Mouse (Mus musculus) heart, postnatal 10 days (tissue): Measurements from ENCODE around the gene Hemgn. TPM values are rescaled to one million over a fixed set of nuclear protein-coding genes. Genes with fewer than 3 reads are reported as not detected.
A peak's percentile ranks its signal among the peaks of the same experiment; 100 is the strongest.

Experiments used
- DNase-seq, 2 experiments: peaks; one replicate each; pipeline ENCODE4 v3.0.0; 2021
- intact Hi-C: fragments of 180-260 bp; cut with DNase I; formaldehyde crosslinking; loops from one replicate; pipeline ENCODE4 v1.15.1; 2025
- total RNA-seq, 2 experiments: library from RNA; stranded (reverse); gene quantifications; 2 replicates each; pipeline ENCODE4 v1.2.3; 2021

Gene Hemgn
- total RNA-seq, 2 experiments from 2014 or later = 0.17 to 0.43 TPM

DNA sequence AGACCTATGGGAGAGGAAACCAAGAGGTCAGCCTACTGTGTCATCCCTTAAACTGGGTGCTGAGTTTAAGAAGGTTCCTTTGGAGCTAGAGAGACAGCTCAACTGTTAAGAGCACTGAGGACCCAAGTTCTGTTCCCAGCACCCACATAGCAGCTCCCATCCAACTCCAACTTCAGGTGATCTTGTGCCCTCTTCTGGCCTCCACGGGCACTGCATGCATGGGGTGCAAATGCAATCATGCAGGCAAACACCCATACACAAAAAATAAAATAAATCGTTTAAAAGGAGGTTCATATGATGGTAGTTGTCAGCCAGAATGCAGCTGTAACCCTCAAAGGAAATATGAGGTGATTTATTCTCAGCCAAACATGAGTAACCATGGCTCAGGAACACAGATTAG is 48.9 kb downstream of the Hemgn start:
- no peak for DNase-seq
- intact Hi-C loops = no loop called here

DNA sequence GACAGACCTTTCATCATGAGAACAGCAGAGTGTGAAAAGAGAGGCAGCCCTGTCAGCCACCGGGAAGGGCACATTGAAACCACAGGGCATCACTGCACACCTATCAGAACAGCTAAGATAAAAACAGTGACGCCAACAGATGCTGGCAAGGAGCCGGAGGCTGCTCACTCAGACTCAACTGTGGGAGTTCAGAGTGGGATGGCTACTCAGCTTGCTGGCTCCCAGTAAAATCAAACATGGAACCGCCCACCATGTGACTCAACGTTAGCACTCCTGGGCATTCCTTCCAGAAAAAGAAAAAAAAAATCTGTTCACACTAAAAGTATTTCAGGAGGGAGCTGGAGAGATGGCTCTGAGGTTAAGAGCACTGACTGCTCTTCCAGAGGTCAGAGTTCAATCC is 52.0 kb downstream of the Hemgn start:
- intact Hi-C loops = no loop called here
- DNase-seq = no peak

DNA sequence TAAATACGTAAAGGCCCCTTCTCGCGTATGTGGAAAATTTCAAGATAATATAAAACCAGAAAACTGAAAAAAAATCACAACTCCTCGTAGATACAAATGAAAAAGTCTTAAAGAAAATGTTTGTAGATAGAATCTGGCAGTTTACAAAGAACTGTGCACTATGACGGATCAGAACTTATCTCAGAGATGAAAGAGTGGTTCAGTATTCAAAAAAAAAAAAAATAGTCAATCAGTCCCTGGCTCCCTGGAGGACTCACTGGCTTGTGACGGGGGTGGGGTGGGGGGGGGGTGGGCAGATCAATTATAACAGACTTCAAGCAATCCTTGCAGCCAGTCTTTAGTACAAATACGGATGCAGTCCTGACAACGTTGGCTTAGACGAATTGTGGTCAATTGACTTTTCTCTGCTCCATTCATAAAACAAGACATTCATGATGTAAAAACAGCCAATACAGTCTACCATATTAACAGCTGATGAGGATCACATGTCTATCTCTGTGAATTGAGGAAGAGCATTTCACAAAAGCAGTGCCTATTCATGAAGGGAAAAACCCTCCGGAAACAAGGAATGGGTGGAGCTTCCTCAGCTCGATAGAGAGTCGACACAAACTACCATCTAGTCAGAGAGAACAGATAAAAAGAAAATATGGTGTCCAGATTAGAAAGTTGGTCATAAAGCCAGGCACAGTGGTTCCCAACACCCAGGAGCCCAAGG is 53.6 kb downstream of the Hemgn start:
- intact Hi-C loops = no loop called here
- no peak for DNase-seq

DNA sequence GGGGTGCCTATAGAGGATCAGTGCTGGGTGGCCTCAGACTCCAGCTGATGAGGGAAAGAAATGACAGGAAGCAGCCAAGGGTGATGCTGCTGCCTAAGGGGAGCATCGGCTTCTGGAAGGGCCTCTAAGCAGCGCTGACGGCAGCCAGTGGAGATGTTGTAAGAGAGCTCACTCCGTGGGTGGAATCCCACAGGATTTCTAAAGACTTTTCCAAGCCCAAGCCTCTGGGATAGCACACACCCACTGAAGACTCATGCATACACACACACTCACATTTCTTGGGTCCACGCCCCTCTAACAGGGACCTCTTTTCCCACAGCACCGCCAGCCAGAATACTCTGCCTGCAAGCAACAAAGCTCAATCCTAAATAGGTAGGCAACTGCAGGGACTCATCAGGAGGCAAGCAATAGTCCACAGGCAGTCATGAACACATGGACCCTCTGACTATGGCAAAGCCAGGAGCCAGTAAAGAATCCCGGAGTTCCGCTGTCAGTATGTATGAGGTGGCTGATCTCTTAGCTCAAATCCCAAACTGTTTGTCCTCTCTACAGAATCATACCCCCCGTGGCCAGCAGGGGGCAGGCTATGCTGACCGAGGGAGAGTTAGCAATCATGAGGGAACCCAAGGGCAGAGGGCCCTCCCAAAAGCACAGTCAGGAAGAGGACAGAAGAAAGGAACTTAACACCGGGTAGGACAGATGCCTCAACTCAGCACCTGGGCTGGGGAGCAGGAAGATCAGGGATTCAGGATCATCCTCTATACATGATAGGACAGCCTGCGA is 56.8 kb downstream of the Hemgn start:
- intact Hi-C loops = no loop called here
- DNase-seq = peak; percentile 60 to 79

DNA sequence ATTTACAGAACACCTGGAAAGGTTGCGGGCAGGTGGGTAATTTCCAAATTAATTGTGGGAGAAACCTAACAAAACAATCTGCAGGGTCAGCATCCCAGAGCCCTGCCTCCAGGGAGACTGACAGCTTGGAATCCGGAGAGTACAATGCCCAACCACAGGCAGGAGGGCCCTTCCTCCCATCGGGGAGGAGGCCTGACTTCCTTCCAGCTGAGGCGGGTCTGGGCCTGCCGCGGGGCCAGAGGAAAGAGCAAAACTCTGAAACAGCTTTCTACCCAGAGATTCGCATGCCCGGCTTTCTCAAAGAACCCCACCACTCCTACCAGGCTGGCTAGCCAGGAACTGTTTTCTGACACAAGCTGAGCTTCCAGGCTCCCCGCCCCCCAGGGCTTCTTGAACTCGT is 60.3 kb downstream of the Hemgn start:
- DNase-seq = no peak
- intact Hi-C loops = no loop called here

DNA sequence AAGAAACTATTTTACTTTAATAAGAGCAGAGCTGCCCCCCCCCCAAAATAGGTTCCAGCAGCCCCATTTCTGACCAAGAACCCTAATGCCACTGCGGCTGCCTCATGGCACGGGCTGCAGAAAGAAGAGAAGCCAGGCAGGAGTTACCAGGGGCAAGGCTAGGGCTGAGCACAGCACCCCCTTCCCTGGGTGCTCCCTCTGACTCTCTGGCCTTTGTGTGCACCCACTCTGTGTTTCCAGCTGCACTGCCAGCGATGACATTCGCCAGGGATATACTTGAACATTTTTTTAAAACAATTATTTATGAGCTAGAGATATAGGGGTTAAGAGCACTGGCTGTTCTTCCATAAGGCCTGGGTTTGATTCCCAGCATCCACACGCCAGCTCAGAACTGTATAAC is 63.8 kb downstream of the Hemgn start:
- no peak for DNase-seq
- intact Hi-C loops = no loop called here

DNA sequence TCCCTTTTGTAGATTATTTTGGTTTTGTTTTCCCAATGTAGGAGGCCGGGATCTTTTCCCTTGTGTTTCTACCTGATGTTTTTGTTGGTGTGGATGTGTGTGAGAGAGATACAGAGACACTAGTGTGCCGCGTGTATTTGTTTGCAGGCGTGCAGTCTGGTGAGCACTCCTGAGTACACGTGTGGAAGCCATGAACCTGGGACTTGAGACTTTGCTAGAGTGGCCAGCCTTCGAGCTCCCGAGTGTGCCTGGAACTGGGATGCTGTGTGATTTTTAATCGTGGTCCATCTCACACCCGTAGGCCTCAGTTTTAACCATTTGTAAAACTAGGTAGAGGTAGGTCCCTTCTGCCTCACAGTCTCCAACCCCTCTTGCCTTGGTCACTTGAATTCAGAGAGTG is 64.4 kb downstream of the Hemgn start:
- no peak for DNase-seq
- intact Hi-C loops = no loop called here

DNA sequence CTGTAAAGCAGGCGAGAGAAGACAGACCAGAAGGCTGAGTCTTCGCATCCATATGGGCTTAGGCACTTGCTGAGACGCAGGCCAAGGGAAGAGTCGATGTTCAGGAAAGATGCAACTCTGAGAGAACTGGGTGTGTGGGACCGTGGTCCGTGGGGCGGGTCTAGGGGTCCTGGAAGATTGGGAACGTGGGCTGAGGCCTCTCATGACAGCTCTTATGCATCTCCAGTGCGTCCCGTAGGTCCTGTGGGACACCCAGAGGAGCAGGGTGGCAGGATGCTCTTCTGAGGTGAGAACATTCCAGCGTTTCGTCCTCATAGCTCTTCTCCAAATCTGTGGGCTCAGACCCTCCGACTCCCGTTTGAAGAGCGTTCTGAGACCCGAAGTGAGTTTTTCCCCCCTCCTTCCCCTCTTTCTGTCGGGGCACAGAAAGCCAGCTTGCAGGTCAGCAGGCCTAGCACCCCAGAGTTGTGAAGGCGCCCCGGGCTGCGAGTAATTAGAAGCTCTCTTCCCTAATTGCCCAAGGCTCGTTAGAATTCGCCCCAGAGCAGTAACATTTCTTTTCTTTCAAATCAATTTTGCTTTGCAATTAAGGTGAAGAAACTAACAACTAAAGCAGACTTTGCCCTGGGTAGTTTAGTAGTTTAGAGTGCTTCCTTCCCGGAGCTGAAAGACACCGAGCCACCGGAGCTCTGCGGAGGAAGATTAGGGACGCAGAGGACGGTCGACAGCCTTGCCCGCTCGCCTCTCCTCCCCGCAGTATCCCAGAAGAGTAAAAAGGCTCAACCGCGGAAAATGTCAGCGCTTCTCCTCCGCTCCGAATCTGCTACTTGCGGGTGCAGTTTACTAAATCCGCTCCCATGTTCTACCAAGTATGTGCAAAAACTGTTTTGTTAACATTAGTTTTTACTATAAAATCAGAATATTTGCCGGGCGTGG is 65.5 kb downstream of the Hemgn start:
- intact Hi-C loops = no loop called here
- peak in 1 of 2 experiments; percentile 9 for DNase-seq

DNA sequence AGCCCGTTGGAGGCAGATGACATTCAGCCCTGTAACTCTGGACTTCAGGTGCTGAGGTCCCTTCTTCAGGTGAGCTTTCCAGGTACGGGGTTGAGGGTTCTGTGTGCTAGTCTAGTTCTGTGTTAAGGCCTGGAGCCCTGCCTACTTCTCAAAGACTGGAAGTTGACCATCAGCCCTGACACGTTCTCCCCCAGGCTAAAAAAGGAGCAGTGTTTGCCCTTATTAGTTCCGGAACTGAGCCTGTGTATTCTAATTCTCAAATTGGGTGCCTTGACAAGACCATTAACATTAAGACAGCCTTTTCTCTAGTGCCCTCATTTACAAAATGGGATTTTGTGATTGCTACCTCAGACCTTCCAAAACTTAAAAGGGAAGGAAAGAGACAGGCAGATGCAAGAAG is 66.2 kb downstream of the Hemgn start:
- DNase-seq = no peak
- intact Hi-C loops = no loop called here

DNA sequence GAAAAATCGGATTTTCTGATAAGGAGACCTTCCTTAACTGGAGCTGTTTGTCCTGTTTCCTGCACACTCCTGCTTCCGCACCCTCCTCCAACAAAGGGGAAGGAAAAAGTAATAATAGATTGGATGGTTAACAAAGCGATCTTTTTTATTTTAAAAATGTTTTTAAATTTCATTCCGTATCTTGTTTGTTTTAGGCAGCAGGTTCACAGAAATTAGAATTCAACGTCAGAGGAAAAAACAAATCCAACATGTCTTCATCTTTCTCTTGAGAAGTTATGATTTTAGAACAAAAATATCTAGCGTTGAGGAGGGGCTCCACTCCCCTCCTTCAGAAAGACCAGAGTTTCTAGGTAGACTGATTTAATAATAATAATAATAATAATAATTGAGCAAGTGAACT is 67.1 kb downstream of the Hemgn start:
- intact Hi-C loops = no loop called here
- no peak for DNase-seq

DNA sequence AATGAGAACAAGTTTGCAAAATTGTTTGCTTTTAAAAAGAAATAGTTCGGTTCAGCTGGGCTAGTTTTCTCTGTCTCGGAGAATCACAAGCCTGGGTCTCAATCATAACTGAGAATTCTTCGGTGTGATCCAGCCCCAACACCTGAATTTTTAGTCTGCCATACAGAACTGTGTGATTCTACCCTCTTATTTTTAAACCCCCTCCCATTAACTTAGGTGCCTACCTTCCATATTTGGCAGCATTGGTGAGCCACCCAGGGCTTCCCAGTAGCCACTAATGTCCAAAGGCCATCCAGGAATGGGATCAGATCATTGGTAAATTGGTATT is 67.6 kb downstream of the Hemgn start:
- peak in 1 of 2 experiments; percentile 4 for DNase-seq
- intact Hi-C loops = no loop called here

DNA sequence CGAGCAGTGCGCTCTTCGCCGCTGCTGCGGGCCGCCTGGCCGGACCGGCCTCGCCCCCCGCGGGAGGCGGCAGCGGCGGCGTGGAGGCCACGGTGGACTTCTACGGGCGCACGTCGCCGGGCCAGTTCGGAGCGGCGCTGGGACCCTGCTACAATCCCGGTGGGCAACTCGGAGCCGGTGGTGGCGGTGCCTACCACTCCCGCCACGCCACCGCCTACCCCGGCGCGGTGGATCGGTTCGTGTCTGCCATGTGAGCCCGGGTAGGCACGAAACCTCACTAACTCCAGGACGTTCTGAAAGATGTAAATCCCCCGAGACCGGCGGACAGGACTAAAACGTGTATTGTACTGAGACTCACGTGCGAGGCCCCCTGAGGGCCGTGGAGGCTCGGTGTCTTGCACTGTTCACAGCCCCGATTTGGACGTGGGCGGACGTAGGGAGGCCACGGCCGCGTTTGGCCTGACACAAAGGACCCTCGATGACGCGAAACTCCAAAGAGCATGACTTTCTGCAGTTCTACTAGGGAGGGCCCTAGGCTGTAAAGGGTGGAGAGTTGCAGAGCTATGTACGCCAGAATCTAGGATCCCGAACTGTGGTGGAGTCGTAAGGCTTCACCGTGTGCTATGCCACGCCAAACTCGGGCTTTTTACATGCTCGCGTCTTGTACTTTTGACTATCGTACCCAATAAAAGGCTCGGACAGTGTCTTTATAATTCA is 68.1 kb downstream of the Hemgn start:
- intact Hi-C loops = no loop called here
- DNase-seq = no peak

DNA sequence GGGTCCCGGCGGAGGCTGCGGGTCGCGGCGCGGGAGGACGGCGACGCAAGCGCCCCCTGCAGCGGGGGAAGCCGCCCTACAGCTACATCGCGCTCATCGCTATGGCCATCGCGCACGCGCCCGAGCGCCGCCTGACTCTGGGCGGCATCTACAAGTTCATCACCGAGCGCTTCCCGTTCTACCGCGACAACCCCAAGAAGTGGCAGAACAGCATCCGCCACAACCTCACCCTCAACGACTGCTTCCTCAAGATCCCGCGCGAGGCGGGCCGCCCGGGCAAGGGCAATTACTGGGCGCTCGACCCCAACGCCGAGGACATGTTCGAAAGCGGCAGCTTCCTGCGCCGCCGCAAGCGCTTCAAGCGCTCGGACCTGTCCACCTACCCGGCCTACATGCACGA is 69.0 kb downstream of the Hemgn start:
- intact Hi-C loops = no loop called here
- DNase-seq = peak in 1 of 2 experiments; percentile 31

Other genes with a start within 250 kb of the Hemgn start
- 10 to 100 TPM; 10.2 to 14.2 TPM for gene Xpa, start 217.2 kb downstream of the Hemgn start, total RNA-seq
- not detected for gene Foxe1, start 69.9 kb downstream of the Hemgn start, total RNA-seq
- 1 to 10 TPM; 4.2 to 4.7 TPM for gene Trmo, start 24.1 kb downstream of the Hemgn start, total RNA-seq
- gene Anp32b, start 37.4 kb upstream of the Hemgn start, total RNA-seq = 10 to 100 TPM; 86.8 to 90.9 TPM
- 10 to 100 TPM; 30.6 to 34.5 TPM for gene Nans, start 75.7 kb upstream of the Hemgn start, total RNA-seq
- under 1 TPM; 0.79 to 0.84 TPM for gene Trim14, start 122.6 kb upstream of the Hemgn start, total RNA-seq
- gene Coro2a, start 188.7 kb upstream of the Hemgn start, total RNA-seq = under 1 TPM; 0.27 to 0.43 TPM
- gene Tbc1d2, start 236.7 kb upstream of the Hemgn start, total RNA-seq = 1 to 10 TPM; 3.0 TPM